Mouse (Mus musculus) adrenal gland, postnatal 14 days (tissue): ENCODE results near the gene Akr1c19. TPM values are rescaled to one million over a fixed set of nuclear protein-coding genes. Genes with fewer than 3 reads are reported as not detected.
A peak's percentile ranks its signal among the peaks of the same experiment; 100 is the strongest.

Source experiments
- DNase-seq: peaks from one replicate; pipeline ENCODE4 v3.0.0; 2021; ENCODE audit warnings: mixed read lengths
- total RNA-seq: library from RNA; stranded (reverse); gene quantifications from 2 replicates; pipeline ENCODE4 v1.2.3, GENCODE M21; 2021

Gene Akr1c19
- total RNA-seq, 1 experiment from 2014 or later, result 1.7 TPM

DNA sequence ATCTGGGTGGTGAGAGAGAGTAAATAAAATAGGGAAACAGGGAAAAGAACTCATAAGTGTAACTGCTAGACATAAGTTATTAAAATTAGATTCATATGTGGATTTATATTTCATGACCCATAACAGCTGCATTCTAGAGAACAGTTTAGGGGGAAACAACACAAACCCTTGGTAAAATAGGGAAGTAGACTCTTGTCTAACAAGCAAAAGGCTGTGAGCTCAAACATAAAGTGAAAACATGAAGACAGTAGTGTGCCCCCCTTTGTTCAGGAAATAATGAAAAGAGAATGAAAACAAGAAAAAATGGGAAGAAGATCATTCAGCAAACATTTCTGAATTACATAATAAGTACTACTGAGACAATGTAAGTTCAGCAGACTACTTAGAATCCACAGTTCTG, 42.4 kb downstream of the Akr1c19 start:
- no peak for DNase-seq

DNA sequence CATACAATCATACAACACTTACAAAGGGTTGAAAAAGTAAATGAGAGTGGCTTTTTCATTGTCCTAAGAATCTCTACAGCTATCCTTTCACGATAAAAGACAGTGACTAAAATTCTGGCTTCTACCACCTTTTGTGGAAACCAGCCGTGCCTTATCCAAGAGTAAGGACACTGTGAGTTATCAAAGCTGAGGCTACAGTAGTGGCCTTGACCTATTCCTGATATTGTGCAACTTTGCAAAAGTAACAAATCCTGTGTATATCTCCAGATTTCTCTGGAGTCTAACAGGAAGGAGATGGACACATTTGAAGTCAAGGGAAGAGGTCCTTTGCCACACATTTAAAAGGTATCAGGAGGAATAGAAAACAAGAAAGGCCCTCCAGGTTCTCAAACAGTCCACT, 49.0 kb downstream of the Akr1c19 start:
- peak; percentile 8 for DNase-seq

GRCm38 (mm10) chr13:4279284-4279683, 50.8 kb downstream of the Akr1c19 start, which contains the start of gene Akr1c12:
Gene Akr1c12 (minus strand): TSS chr13:4279433.
- DNase-seq, result no peak

GRCm38 (mm10) chr13:4281471-4282412, 53.2 kb downstream of the Akr1c19 start:
- peak; percentile 42 for DNase-seq

GRCm38 (mm10) chr13:4296991-4297390, 68.5 kb downstream of the Akr1c19 start:
- DNase-seq, result no peak

Other genes with a start within 250 kb of the Akr1c19 start
- gene Akr1c14, start 179.7 kb upstream of the Akr1c19 start, total RNA-seq, result 4.2 and 21.4 TPM in 2 replicates
- 1,308 and 2,595 TPM in 2 replicates for gene Akr1c18, start 78.0 kb upstream of the Akr1c19 start, total RNA-seq
- 24.1 and 28.7 TPM in 2 replicates for gene Akr1c13, start 37.5 kb upstream of the Akr1c19 start, total RNA-seq
- 0.34 and 3.4 TPM in 2 replicates for gene Akr1c12, start 50.7 kb downstream of the Akr1c19 start, total RNA-seq
- 0.86 and 53.9 TPM in 2 replicates for gene Akr1c6, start 205.6 kb downstream of the Akr1c19 start, total RNA-seq